Mouse (Mus musculus): ENCODE measurements around the gene Mief1. TPM values are rescaled to one million over a fixed set of nuclear protein-coding genes. Genes with fewer than 3 reads are reported as not detected.
A peak's percentile ranks its signal among the peaks of the same experiment; 100 is the strongest.

Mief1 gene
- total RNA-seq, 2 experiments from 2014 or later = 32.3 to 33.9 TPM

DNA sequence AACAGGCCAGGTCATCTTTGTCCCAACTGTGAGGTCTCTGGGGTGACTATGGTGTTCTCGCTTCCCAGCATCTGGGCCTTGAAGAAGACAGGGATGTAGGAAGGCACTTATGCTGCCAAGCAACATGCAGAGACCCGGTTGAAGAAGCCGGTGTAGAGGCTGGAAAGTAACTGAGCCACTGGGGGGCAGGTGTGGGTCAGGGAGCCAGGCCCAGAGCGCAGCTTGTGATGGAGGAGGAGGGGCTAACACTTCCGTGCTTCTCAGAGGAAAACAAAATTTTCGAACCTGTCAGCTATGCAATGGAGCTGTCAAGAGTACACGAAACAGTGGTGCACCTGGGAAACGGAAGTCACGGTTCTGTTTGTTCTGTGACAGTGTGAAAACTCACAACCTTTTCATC, 43.3 kb downstream of the Mief1 start:
- intact Hi-C loops (cut with DNase I) = no loop called here
- peak; percentile 20 for TF ChIP-seq CTCF (IDR thresholded peaks at IDR 0.05)
- no peak overlapping the region for H3K4me3 ChIP-seq
- H3K27ac ChIP-seq = no peak overlapping the region; the same call in 1 of the 2 replicates
- no peak for DNase-seq (ENCODE audit: extremely low spot score in 1 of 2, low spot score in 2 of 2)

DNA sequence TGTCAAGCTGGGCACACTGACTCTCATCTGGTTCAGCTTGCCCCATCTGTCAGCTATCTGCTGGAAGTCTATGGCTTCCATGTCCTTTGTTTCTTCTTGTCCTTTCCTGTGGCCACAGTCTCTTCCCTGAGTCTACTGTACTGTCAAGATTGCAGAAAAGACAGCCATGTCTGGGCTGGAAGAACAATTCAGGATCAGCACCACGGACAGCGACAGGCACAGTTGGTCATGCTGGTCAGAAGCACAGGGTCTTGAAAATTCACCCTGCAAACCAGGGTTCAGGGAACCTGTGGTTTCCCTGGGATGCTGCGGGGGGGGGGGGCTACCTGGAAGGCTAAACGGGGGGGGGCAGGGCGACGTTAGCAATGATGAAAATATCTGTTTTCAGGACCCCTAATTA, 43.8 kb downstream of the Mief1 start:
- intact Hi-C loops (cut with DNase I) = no loop called here
- no peak for TF ChIP-seq CTCF (IDR thresholded peaks at IDR 0.05)
- Histone ChIP-seq H3K27ac (peak overlapping the region; percentile 88), H3K4me3 (no peak overlapping the region)
- no peak for DNase-seq (ENCODE audit: extremely low spot score in 1 of 2, low spot score in 2 of 2)

DNA sequence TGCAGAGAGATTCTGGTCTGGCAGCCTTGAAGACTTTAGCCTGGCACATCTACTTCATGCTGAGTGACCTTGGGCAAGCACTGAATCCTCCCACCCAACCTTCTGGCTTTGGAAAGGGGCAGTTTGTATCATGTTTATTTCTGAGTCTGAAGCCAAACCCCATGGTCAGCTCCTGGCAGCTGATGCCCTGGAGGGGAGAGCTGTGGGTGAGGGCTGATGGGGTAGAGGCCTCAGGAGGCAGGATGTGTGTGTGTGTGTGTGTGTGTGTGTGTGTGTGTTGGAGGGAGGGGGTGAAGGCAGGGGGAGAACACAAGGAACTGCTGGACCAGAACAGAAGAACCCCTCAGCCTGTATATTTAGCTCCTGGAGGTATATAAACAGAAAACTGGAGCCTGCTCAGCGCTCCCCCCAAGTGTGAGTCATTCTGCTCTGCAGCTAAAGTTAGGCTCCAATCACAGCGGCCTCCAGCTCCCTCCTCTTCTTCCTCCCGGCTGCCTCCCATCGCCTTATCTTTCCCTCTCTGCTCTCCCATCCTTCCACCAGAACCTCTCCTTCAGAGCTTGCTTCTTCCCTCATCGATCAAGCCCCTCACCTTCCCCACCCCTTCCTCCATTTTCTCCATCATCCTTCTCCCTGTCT, 44.4 kb downstream of the Mief1 start:
- Histone ChIP-seq H3K27ac (peak overlapping the region; percentile 90), H3K4me3 (peak overlapping the region; percentile 34)
- no peak for TF ChIP-seq CTCF (IDR thresholded peaks at IDR 0.05)
- DNase-seq (ENCODE audit: extremely low spot score in 1 of 2, low spot score in 2 of 2) = peak; percentile 67 to 72
- intact Hi-C loops (cut with DNase I) = no loop called here

DNA sequence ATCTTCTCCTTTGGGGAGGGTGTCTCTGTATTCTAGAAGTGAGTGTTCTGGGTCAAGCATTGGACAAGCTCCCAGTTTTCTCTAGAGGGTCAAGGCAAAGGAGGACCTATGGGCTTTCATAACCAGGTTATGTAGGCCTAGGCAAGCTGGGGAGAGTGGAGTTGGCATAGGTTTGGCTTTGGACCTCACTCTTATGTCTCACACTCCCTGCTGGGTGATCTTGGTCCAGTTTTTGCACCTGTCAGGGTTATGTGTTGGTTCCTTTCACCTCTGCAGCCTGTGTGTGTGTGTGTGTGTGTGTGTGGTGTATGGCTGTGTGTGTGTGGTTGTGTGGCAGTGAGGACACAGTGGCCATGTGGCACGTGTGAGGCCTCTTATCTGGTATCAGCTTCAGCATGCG, 45.2 kb downstream of the Mief1 start:
- intact Hi-C loops (cut with DNase I) = no loop called here
- no peak for DNase-seq (ENCODE audit: extremely low spot score in 1 of 2, low spot score in 2 of 2)
- Histone ChIP-seq H3K4me3 (peak overlapping the region; percentile 34), H3K27ac (peak overlapping the region; percentile 90)
- TF ChIP-seq CTCF (IDR thresholded peaks at IDR 0.05) = no peak

DNA sequence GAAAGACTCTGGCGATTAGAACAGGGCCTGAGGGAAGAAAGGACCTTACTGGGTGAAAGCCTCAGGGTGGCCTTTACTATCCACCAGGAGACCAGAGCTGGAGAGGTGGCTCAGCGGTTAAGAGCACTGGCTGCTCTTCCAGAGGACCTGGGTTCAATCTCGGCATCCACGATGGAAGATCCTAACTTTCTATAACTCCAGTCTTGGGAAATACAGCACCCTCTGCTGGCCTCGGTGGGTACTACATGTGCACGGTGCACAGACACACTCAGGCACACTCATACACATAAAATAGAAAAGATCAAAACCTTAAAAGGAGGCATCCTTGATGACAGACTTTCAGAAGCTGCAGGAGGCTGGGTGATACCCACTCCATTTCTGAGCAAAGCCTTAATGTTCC, 46.8 kb downstream of the Mief1 start:
- no peak overlapping the region for H3K27ac ChIP-seq
- peak; percentile 68 for TF ChIP-seq CTCF (IDR thresholded peaks at IDR 0.05)
- no peak overlapping the region for H3K4me3 ChIP-seq
- intact Hi-C loops (cut with DNase I) = no loop called here
- no peak for DNase-seq (ENCODE audit: extremely low spot score in 1 of 2, low spot score in 2 of 2)

DNA sequence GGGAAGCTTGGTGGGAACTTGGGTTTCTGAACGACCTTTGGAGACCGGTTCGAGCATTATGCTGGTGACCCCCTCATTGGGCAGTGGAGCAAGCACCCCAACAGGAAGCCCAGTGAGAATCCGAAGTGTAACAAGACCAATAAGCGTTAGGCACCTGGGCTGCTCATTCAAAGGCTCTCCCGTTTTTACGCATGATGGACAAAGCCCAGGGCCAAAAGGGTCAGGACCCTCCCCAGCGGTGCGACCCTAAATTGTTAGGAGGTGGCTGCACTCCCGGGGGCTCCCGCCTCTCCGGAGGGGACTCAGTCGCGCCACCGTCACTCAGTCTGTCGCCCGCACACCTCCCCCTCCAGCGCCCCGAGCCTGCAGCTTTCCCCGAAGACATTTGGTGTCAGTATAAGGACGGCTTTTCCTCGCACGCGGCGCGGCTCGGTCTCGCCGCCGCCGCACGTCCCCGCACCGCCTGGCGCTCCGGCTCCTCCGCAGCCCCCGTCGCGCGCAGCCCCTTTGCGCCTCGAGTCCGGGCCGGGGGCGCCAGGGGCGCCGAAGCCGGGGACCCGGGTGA, 53.1 kb downstream of the Mief1 start, which contains the start of gene Cacna1i:
Cacna1i (plus strand) TSS at position 388 of the 565 bp plus-strand sequence.
- Histone ChIP-seq H3K4me3 (peak within 1 kb of the TSS; percentile 65), H3K27ac (peak within 1 kb of the TSS; percentile 87)
- no peak; the same call in none of the 2 replicates for TF ChIP-seq CTCF (IDR thresholded peaks at IDR 0.05)
- intact Hi-C loops (cut with DNase I) = loop anchor here (5.0 kb wide), 3 partner anchors 215 to 345 kb away; no protein-coding TSS in a partner anchor
- peak; percentile 74 to 77 for DNase-seq (ENCODE audit: extremely low spot score in 1 of 2, low spot score in 2 of 2)

DNA sequence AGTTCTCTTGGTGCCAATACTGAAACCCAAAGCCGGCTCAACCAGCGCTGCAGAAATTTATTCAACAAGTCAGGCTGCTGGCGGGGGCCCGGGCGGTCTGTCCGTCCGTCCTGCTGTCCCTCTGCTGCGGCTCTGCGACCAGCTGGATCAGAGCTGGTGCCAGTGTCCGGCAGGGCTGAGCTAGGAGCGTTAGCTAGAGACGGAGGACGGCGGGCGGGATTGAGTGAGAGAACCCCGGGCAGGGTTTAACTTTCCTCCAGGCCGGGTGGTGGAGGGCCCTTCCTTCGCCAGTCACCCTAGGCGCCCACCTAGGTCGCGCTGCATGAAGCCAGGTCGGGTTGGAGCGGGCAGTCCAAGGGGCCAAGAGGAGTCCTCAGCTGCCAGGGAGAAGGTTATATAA, 54.2 kb downstream of the Mief1 start:
- no peak for TF ChIP-seq CTCF (IDR thresholded peaks at IDR 0.05)
- H3K4me3 ChIP-seq = peak overlapping the region; percentile 65
- intact Hi-C loops (cut with DNase I) = loop anchor here (5.0 kb wide), 3 partner anchors 214 to 344 kb away; no protein-coding TSS in a partner anchor
- DNase-seq (ENCODE audit: extremely low spot score in 1 of 2, low spot score in 2 of 2) = peak; percentile 30 to 46
- H3K27ac ChIP-seq = peak overlapping the region; percentile 86

DNA sequence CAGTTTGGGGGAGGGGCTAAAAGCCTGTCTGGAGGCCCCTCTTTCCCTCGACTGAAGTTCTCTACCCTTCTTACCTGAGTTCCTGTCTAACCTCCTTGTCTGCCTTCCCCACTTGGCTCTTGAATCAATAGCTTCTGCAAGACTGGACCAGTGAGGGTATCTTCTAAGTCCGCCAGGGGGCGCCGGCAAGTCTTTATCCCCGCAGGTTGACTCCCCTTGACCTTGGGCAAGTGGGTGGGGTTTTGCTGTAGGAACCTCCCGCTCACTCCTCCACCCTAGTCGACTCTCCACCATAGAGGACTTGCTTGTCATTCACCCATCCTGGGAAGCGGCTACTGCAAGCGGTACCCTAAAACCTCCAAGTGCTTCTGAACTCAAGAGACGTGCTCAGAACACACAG, 55.6 kb downstream of the Mief1 start:
- intact Hi-C loops (cut with DNase I) = loop anchor here (5.0 kb wide), 3 partner anchors 213 to 343 kb away; no protein-coding TSS in a partner anchor
- H3K27ac ChIP-seq = peak overlapping the region; percentile 63
- peak; percentile 75 for TF ChIP-seq CTCF (IDR thresholded peaks at IDR 0.05)
- H3K4me3 ChIP-seq = peak overlapping the region; percentile 65
- peak; percentile 76 to 79 for DNase-seq (ENCODE audit: extremely low spot score in 1 of 2, low spot score in 2 of 2)

DNA sequence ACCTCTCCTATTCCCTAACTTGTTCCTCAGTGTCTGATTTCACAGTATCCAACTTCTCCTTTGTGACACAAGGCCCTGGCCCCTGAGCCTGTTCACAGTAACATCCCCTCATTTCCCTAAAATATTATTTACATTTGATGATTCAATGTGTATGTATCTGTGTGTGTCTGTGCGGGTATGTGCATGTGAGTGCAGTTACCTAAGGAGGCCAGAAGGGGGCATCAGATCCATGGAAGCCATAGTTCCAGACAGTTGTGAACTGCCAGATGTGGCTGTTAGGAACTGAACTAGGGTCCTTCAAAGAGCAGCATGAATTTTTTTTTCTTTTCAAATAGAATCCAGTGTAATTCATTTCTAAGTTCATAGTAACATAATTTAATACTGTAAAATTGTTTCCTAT, 63.3 kb downstream of the Mief1 start:
- Histone ChIP-seq H3K27ac (no peak overlapping the region), H3K4me3 (no peak overlapping the region)
- intact Hi-C loops (cut with DNase I) = no loop called here
- no peak for DNase-seq (ENCODE audit: extremely low spot score in 1 of 2, low spot score in 2 of 2)
- peak; percentile 37 for TF ChIP-seq CTCF (IDR thresholded peaks at IDR 0.05)

Other genes starting within 250 kb of the Mief1 start
- gene Pdgfb, start 219.0 kb upstream of the Mief1 start, total RNA-seq (2021) = 10 to 100 TPM; 32.7 to 41.7 TPM
- 100 to 1,000 TPM; 429 to 434 TPM for gene Syngr1, start 142.7 kb upstream of the Mief1 start, total RNA-seq (2021)
- gene Rpl3, start 142.2 kb upstream of the Mief1 start, total RNA-seq (2021) = 100 to 1,000 TPM; 439 to 468 TPM
- 10 to 100 TPM; 23.7 to 26.4 TPM for gene Tab1, start 100.9 kb upstream of the Mief1 start, total RNA-seq (2021)
- 100 to 1,000 TPM; 119 to 129 TPM for gene Mgat3, start 60.3 kb upstream of the Mief1 start, total RNA-seq (2021)
- 10 to 100 TPM; 20.0 to 28.1 TPM for gene AC140267.1, start 1.8 kb downstream of the Mief1 start, total RNA-seq (2021)
- 100 to 1,000 TPM; 119 to 120 TPM for gene Atf4, start 21.2 kb downstream of the Mief1 start, total RNA-seq (2021)
- 10 to 100 TPM; 38.3 to 42.0 TPM for gene Rps19bp1, start 30.3 kb downstream of the Mief1 start, total RNA-seq (2021)
- 10 to 100 TPM; 72.7 to 75.9 TPM for gene Cacna1i, start 53.2 kb downstream of the Mief1 start, total RNA-seq (2021)

All from left cerebral cortex, adult 2 months (tissue).